Mouse (Mus musculus) liver (tissue): ENCODE measurements around the gene Olfr1329.
"Not testable (repeated sequence)": the region's sequence is repeated elsewhere in the genome, so short reads cannot be mapped to it uniquely, and the experiment has no call there.

Source experiments
- DNase-seq: peaks from one replicate; pipeline ENCODE4 v3.0.0-alpha.2; 2020; ENCODE audit warnings: mixed read lengths

Olfr1329 gene

GRCm38 (mm10) chr4:118917365-118917764 is at the start of gene Olfr1329:
Gene Olfr1329 (minus strand): TSS chr4:118917465.
- not testable (repeated sequence) for DNase-seq

GRCm38 (mm10) chr4:118961141-118961628 is 43.9 kb upstream of the Olfr1329 start, which contains the start of gene Lao1:
Gene Lao1 (plus strand): TSS chr4:118961578.
- no peak for DNase-seq

DNA sequence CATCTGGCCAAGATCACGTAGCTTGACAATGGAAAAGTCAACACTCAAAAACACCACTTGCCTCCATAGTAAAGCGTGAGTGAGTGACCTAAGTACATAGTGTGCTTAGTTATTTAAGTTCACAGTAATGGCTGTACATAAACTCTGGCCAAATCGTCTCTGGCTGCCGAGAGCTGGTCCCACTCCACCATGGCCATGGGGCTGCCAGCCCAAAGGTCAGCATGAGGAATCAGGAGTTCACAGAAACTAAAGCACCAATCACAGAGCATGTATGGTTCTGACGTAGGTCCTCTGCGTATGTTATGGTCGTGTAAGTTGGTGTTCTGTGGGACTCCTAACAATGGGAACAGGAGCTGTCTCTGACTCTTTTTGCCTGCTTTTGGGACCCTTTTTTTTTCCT is 41.5 kb upstream of the Olfr1329 start:
- no peak for DNase-seq

GRCm38 (mm10) chr4:118938512-118938911 is 21.2 kb upstream of the Olfr1329 start, which contains the start of gene Olfr1328:
Gene Olfr1328 (minus strand): TSS chr4:118938612.
- no peak for DNase-seq

DNA sequence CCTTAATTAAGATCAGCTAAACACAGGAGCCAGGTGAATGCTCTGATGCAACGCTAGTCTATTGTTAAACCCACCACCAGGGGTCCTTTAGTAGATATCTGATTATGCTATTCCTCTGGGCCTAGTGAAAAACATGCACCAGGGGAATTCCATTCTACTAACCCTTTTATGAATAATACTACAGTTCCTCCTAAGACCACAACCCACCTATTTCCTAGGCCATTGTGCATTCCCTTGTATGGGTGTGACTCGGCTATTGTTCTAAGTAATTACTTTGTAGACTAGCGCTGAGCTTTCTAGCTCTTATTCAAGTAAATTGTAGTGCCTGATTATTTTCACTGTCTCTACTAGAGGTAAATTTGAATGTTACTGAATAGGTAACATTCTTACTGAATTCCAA is 14.1 kb upstream of the Olfr1329 start:
- DNase-seq = not testable (repeated sequence)

GRCm38 (mm10) chr4:118901981-118902380 is 15.3 kb downstream of the Olfr1329 start:
- DNase-seq = no peak

- DNase-seq = no peak
Measured at GRCm38 (mm10) chr4:118888297-118888696, 29.0 kb downstream of the Olfr1329 start, which contains the start of gene Olfr1330. Gene Olfr1330 (plus strand): TSS chr4:118888597.

GRCm38 (mm10) chr4:118867566-118867965 is 49.7 kb downstream of the Olfr1329 start:
- no peak for DNase-seq
